Mouse (Mus musculus) cortical plate, adult 2 months (tissue): ENCODE results near the gene Lpp. TPM values are rescaled to one million over a fixed set of nuclear protein-coding genes. Genes with fewer than 3 reads are reported as not detected.

Experiments used
- H3K27ac ChIP-seq: fragments of 200-500 bp; 2 replicates; pipeline ENCODE4 v1.5.1; 2012; ENCODE audit warnings: low read length, control low read depth, inconsistent platforms; ENCODE audit not compliant: insufficient read depth
- H3K4me1 ChIP-seq: fragments of 200-500 bp; 2 replicates; pipeline ENCODE4 v1.6.1; 2011; ENCODE audit warnings: low read length; ENCODE audit not compliant: control insufficient read depth, insufficient read depth
- H3K4me3 ChIP-seq: fragments of 200-500 bp; 2 replicates; pipeline ENCODE4 v1.5.1; 2011; ENCODE audit warnings: mild to moderate bottlenecking, low read length, control low read depth; ENCODE audit not compliant: insufficient read depth
- CTCF ChIP-seq: fragments of 200-500 bp; IDR thresholded peaks from 2 replicates; pipeline ENCODE4 v1.5.1; 2011; ENCODE audit warnings: mild to moderate bottlenecking, control low read depth, low read length; ENCODE audit not compliant: insufficient read depth; ENCODE audit errors: extremely low read depth
- POLR2A ChIP-seq: fragments of 200-500 bp; IDR thresholded peaks from 2 replicates; pipeline ENCODE4 v1.6.1; 2011; ENCODE audit warnings: mild to moderate bottlenecking, low read length, control low read depth; ENCODE audit not compliant: insufficient read depth; ENCODE audit errors: extremely low read depth
- polyA plus RNA-seq: library from polyadenylated mRNA; depleted of rRNA; stranded (reverse); fragments of >200 nt; gene quantifications from 2 replicates; pipeline ENCODE4 v1.2.3, GENCODE M21; 2012

Gene Lpp
- polyA plus RNA-seq, 1 experiment: 2.5 TPM

DNA sequence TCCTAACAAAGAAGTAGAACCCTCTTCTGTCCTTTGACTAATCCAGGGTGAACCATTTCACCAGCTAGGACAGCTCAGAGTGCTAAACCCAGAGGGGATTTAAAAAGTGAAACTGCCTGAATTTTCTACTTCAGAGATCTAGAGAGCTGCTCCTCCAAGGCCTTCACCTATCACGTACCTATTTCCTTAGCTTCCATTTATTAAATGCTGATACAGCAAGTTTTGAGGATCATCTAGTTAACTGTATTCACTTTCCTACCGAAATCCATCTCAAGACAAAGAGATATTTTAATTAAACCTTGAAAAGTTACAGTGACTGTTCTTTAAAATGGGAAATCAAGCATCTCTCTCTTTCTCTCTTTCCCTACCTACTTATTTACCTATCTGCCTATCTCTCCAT lies 167.7 kb downstream of the Lpp start:
- H3K27ac ChIP-seq: no peak overlapping the region
- no peak for TF ChIP-seq CTCF
- H3K4me1 ChIP-seq: no peaks in the 10 kb centered on the region
- no peak overlapping the region for H3K4me3 ChIP-seq

DNA sequence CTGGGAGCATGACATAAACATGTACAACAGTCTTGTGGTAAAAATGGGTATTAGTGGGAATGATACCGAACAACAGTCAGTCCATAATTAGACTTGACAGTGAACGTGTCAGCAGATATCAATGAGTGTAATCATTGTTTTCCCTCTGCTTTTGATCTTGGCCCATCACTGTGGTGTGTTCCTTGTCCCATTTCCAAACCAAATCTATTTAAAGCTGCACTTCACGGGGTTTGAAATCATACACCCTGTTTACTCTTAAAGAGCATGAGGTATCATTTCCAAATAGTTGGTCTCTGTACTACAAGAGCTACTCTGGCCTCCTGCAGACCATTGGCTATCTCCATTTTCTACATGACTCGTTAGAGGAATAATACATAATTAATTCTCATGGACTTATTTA lies 168.3 kb downstream of the Lpp start:
- Histone ChIP-seq H3K27ac (no peak overlapping the region), H3K4me3 (no peak overlapping the region), H3K4me1 (no peaks in the 10 kb centered on the region)
- TF ChIP-seq POLR2A (no peak), CTCF (no peak)

DNA sequence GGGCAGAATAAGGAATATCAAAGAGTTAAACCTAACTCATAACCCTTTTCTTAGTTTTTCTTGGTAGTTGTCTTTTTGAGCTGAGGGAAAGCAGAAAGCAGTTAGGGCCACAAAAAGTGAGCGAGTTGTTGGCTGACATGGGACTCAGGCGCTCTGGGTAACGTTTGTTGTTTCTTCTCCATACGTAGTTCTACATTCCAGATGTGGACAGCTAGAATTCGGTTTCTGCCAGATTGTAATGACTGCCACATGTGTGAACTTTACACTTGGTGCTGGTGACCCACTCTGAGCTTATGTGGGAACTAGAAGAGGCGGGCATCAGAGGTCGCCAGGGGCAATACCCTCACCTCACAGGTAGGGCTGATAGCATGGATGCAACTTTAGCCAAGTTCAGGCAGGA lies 172.0 kb downstream of the Lpp start:
- Histone ChIP-seq H3K4me1 (peaks cover 2% of the 10 kb centered on the region; the same call in 1 of the 2 replicates), H3K4me3 (no peak overlapping the region), H3K27ac (no peak overlapping the region)
- TF ChIP-seq POLR2A (no peak), CTCF (no peak)

DNA sequence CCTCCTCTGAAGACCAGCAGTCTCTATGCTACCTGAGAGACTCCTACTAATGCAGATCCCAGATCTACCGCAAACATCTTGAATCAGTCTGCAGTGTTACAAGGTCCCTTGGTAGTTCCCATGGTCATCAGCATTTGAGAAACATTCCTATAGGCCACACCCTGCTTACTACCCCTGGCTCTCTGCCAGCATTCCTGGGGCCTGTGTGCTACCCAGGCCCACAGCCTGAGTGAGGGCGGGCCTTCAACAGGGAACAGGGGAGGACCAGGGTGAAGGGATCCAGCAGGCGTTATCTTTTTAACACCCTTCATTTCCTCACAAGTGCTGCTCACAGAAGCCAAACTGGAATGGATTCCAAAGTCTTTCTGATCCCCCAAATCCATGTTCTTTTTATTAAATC lies 173.0 kb downstream of the Lpp start:
- Histone ChIP-seq H3K4me3 (no peak overlapping the region), H3K4me1 (peaks cover 2% of the 10 kb centered on the region; the same call in 1 of the 2 replicates), H3K27ac (no peak overlapping the region)
- no peak for TF ChIP-seq POLR2A
- TF ChIP-seq CTCF: no peak

DNA sequence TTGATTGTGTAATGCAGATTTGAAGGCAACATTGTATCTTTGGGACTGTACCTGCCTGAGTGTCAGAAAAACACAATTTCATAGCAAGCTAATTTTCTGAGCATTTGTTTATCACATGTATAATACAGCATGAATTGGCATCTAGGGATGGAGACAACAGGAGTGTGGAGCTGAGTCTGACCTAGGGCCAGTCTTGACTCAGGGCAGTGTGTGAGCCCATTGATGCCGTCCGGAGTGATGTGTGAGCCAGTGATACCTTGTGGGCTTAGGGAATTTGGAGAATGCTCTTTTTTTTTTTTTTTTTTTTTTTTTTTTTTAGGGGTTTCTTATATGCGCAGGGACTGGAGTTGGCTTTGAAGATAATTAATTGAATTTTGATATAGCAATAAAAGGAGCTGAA lies 174.3 kb downstream of the Lpp start:
- Histone ChIP-seq H3K27ac (no peak overlapping the region), H3K4me3 (no peak overlapping the region), H3K4me1 (peaks cover 2% of the 10 kb centered on the region; the same call in 1 of the 2 replicates)
- TF ChIP-seq POLR2A (no peak), CTCF (no peak)

DNA sequence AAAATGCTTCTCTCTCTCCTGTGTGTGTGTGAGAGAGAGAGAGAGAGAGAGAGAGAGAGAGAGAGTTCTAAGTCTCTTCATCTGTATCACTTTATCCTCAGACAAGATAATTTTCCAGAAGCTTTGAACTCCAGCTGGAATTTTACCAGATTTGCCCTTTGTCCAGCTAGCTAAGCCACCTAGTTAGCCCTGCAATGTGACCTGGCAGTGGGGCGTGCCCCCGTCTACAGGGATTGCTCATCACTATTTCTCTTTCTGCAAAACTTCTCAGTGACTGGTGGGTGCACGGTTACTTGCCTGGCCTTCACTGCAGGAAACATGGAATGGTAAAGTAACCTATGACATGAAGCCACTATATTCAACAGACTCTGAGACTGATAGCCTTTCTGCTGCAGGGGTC lies 174.8 kb downstream of the Lpp start:
- no peak overlapping the region for H3K27ac ChIP-seq
- TF ChIP-seq POLR2A (no peak), CTCF (no peak)

DNA sequence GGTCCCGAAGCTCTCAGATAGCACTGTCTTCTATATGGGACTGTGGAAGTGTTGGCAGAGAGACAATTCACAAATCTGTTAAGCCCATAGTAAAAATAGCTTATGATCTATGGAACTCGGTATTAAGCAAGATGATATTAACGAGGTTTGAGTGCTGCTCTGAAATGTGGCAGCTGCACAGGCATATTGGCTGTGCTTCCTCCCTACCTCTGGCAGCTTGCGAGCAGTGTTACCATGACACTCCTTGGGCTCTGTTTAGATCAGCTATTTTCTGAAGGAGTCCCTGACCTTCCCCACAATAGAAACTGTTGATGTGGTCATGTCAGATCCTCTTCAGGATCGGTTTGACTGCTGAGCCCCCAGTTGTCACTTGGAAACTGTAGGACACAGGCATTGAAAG lies 176.4 kb downstream of the Lpp start:
- Histone ChIP-seq H3K27ac (no peak overlapping the region), H3K4me1 (peaks cover 2% of the 10 kb centered on the region; the same call in 1 of the 2 replicates), H3K4me3 (no peak overlapping the region)
- TF ChIP-seq POLR2A (no peak), CTCF (no peak)

More for the DNA sequence above, 174.8 kb downstream of the Lpp start:
- H3K4me3 ChIP-seq: no peak overlapping the region
- H3K4me1 ChIP-seq: peaks cover 2% of the 10 kb centered on the region; the same call in 1 of the 2 replicates

DNA sequence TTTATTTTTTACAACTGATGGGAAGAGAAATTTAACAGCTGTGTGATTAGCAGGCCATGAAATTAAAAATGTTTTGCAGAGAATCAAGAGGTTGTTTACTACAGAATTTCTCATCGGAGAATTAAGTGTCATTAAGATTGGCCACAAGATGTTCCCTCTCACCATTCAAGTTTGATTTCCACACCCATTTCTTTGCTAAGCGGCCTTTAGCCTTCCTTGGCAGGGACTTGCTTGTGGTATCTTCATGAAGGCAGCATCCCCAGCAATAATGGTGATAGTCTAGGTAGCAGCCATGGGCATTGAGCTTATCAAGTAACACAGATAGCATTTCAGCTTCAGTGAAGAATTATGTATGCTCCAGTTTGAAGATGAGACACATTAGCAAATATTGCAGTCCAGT lies 183.7 kb downstream of the Lpp start:
- no peaks in the 10 kb centered on the region for H3K4me1 ChIP-seq
- TF ChIP-seq POLR2A (no peak), CTCF (no peak)
- no peak overlapping the region for H3K4me3 ChIP-seq
- H3K27ac ChIP-seq: no peak overlapping the region

DNA sequence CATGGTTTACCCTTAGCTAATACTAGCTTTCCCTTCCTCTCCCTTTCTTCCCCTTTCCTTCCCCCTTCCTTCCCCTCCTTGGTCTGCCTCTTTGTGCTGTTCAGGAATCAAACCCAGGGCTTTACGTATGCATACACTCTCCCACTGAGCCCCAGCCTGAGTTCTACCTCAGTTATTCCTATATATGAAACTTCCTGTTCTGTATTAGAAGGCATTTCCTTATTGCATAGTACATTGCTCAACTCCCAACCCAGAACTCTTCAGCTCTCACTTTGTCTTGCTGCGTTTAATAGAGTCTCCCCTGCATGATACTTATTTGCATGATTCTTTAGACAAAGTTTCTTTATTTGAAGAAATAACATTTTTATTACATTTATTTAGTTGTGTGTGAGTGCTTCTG lies 184.5 kb downstream of the Lpp start:
- H3K4me3 ChIP-seq: no peak overlapping the region
- no peaks in the 10 kb centered on the region for H3K4me1 ChIP-seq
- TF ChIP-seq POLR2A (no peak), CTCF (no peak)
- H3K27ac ChIP-seq: no peak overlapping the region

DNA sequence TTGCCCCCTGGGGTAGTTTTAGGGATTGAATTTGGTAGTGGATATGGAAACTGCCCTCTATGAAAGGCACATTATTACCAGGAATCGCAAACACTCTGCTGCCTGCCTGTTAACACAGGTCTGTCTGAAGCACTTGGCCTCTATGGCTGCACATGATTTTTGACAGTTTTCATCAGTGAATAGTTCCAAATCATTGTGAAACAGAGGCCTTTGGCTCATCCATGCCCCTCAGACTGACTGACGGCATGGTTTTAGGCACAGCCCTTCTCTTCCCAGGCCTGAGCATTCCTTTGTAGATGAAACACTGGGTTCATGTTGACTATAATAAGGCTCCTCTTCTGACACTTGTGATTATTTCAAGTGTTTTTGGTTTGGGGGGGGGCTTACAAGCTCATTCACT lies 189.5 kb downstream of the Lpp start:
- Histone ChIP-seq H3K4me3 (no peak overlapping the region), H3K27ac (no peak overlapping the region), H3K4me1 (no peaks in the 10 kb centered on the region)
- TF ChIP-seq CTCF (no peak), POLR2A (no peak)

DNA sequence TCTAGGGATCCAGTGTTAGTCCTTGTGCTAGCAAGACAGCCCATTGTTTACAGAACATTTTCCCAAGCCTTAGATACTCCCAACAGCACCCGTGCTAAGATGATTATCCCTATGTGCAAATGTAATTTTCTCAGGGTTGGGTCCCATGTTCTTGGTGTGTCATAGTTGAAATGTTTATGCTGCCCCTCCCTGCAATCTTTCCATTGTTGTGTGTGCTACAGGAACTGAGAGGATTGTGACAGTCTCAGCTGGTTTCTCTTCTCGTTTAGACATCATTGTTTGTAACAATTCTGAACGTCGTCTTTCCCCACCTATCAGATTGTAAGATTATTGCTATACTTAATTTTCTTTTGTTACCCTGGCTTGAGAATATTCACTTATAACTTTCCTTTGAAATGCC lies 200.2 kb downstream of the Lpp start:
- Histone ChIP-seq H3K4me3 (no peak overlapping the region), H3K27ac (no peak overlapping the region), H3K4me1 (no peaks in the 10 kb centered on the region)
- TF ChIP-seq POLR2A (no peak), CTCF (no peak)
